Mouse (Mus musculus): Measurements from ENCODE around the gene Prpf38b. TPM values are rescaled to one million over a fixed set of nuclear protein-coding genes. Genes with fewer than 3 reads are reported as not detected.
"Not testable (repeated sequence)": the region's sequence is repeated elsewhere in the genome, so short reads cannot be mapped to it uniquely, and the experiment has no call there.

The Prpf38b gene
- polyA plus RNA-seq, 1 experiment from 2014 or later = 67.1 TPM

GRCm38 (mm10) chr3:108879129-108879528 is 32.4 kb downstream of the Prpf38b start:
- H3K9me3 ChIP-seq = no peaks in the 10 kb centered on the region
- ATAC-seq = 0 out of 2 replicates have a peak, but pooled peaks have one; percentile 17
- 47% methylated on average over 2 of the region's 2 CpGs for WGBS

GRCm38 (mm10) chr3:108870631-108871030 is 40.9 kb downstream of the Prpf38b start:
- whole genome bisulfite sequencing = 91% methylated on average over 6 of the region's 6 CpGs
- no peak overlapping the region for H3K4me3 ChIP-seq (replicated peaks)

More at GRCm38 (mm10) chr3:108879129-108879528, 32.4 kb downstream of the Prpf38b start:
- Histone ChIP-seq H3K4me2 (replicated peaks) (no peak overlapping the region), H3K27me3 (no peaks in the 10 kb centered on the region), H3K4me1 (replicated peaks) (peaks cover 10% of the 10 kb centered on the region), H3K27ac (no peak overlapping the region), H3K9ac (replicated peaks) (no peak overlapping the region), H3K36me3 (no peaks in the 10 kb centered on the region), H3K4me3 (replicated peaks) (no peak overlapping the region)

GRCm38 (mm10) chr3:108867449-108867848 is 44.1 kb downstream of the Prpf38b start:
- ATAC-seq = no peak
- H3K27ac ChIP-seq = no peak overlapping the region
- no peak overlapping the region for H3K9ac ChIP-seq (replicated peaks)
- H3K4me1 ChIP-seq (replicated peaks) = no peaks in the 10 kb centered on the region
- WGBS = 96% methylated on average over 3 of the region's 3 CpGs
- H3K4me2 ChIP-seq (replicated peaks) = no peak overlapping the region
- no peaks in the 10 kb centered on the region for H3K9me3 ChIP-seq
- H3K4me3 ChIP-seq (replicated peaks) = no peak overlapping the region
- H3K36me3 ChIP-seq = no peaks in the 10 kb centered on the region
- no peaks in the 10 kb centered on the region for H3K27me3 ChIP-seq

More at GRCm38 (mm10) chr3:108870631-108871030, 40.9 kb downstream of the Prpf38b start:
- no peak overlapping the region for H3K9ac ChIP-seq (replicated peaks)
- H3K27ac ChIP-seq = no peak overlapping the region
- H3K9me3 ChIP-seq = no peaks in the 10 kb centered on the region
- ATAC-seq = no peak
- H3K4me1 ChIP-seq (replicated peaks) = no peaks in the 10 kb centered on the region
- no peak overlapping the region for H3K4me2 ChIP-seq (replicated peaks)
- no peaks in the 10 kb centered on the region for H3K27me3 ChIP-seq
- no peaks in the 10 kb centered on the region for H3K36me3 ChIP-seq

GRCm38 (mm10) chr3:108865676-108866075 is 45.9 kb downstream of the Prpf38b start:
- WGBS = 93% methylated on average over 3 of the region's 3 CpGs
- Histone ChIP-seq H3K4me3 (replicated peaks) (no peak overlapping the region), H3K9ac (replicated peaks) (no peak overlapping the region), H3K4me2 (replicated peaks) (no peak overlapping the region), H3K4me1 (replicated peaks) (no peaks in the 10 kb centered on the region), H3K9me3 (no peaks in the 10 kb centered on the region), H3K27ac (no peak overlapping the region), H3K27me3 (no peaks in the 10 kb centered on the region), H3K36me3 (no peaks in the 10 kb centered on the region)
- ATAC-seq = no peak

- ATAC-seq = no peak
- H3K27me3 ChIP-seq = no peaks in the 10 kb centered on the region
- no peak overlapping the region for H3K9ac ChIP-seq (replicated peaks)
- H3K36me3 ChIP-seq = no peaks in the 10 kb centered on the region
- no peaks in the 10 kb centered on the region for H3K9me3 ChIP-seq
- H3K4me2 ChIP-seq (replicated peaks) = no peak overlapping the region
- WGBS = 29% methylated on average over 3 of the region's 3 CpGs
- H3K4me3 ChIP-seq (replicated peaks) = no peak overlapping the region
- H3K4me1 ChIP-seq (replicated peaks) = no peaks in the 10 kb centered on the region
- no peak overlapping the region for H3K27ac ChIP-seq
Observed at GRCm38 (mm10) chr3:108865129-108865528, 46.4 kb downstream of the Prpf38b start.

GRCm38 (mm10) chr3:108863091-108863490 is 48.4 kb downstream of the Prpf38b start:
- Histone ChIP-seq H3K4me1 (replicated peaks) (peaks cover 11% of the 10 kb centered on the region), H3K9me3 (no peaks in the 10 kb centered on the region), H3K27me3 (no peaks in the 10 kb centered on the region), H3K4me2 (replicated peaks) (no peak overlapping the region), H3K36me3 (no peaks in the 10 kb centered on the region), H3K4me3 (replicated peaks) (no peak overlapping the region), H3K9ac (replicated peaks) (no peak overlapping the region), H3K27ac (no peak overlapping the region)
- no peak for ATAC-seq
- WGBS = 89% methylated on average over 10 of the region's 10 CpGs

GRCm38 (mm10) chr3:108862282-108862681 is 49.2 kb downstream of the Prpf38b start:
- H3K36me3 ChIP-seq; H3K9ac ChIP-seq (replicated peaks); H3K27ac ChIP-seq; H3K4me2 ChIP-seq (replicated peaks); H3K9me3 ChIP-seq; ATAC-seq; H3K27me3 ChIP-seq; H3K4me3 ChIP-seq (replicated peaks): not testable (repeated sequence)
- H3K4me1 ChIP-seq (replicated peaks) = peaks cover 15% of the 10 kb centered on the region
- WGBS = 92% methylated on average over 4 of the region's 4 CpGs

- Histone ChIP-seq H3K4me2 (replicated peaks) (no peak overlapping the region), H3K4me1 (replicated peaks) (peaks cover 28% of the 10 kb centered on the region), H3K4me3 (replicated peaks) (no peak overlapping the region), H3K9ac (replicated peaks) (no peak overlapping the region), H3K27me3 (no peaks in the 10 kb centered on the region), H3K9me3 (no peaks in the 10 kb centered on the region), H3K27ac (no peak overlapping the region), H3K36me3 (no peaks in the 10 kb centered on the region)
- WGBS = 78% methylated on average over 2 of the region's 2 CpGs
- no peak for ATAC-seq
Observed at GRCm38 (mm10) chr3:108860786-108861185, 50.7 kb downstream of the Prpf38b start.

GRCm38 (mm10) chr3:108858231-108858770 is 53.2 kb downstream of the Prpf38b start:
- WGBS = 15% methylated on average over 7 of the region's 7 CpGs
- H3K27ac ChIP-seq = peak overlapping the region; percentile 54
- ATAC-seq = peak; percentile 94
- peaks cover 34% of the 10 kb centered on the region for H3K4me1 ChIP-seq (replicated peaks)
- H3K4me2 ChIP-seq (replicated peaks) = peak overlapping the region; percentile 5; the same call in 1 of the 2 replicates
- H3K9me3 ChIP-seq = no peaks in the 10 kb centered on the region
- no peak overlapping the region for H3K4me3 ChIP-seq (replicated peaks)
- H3K36me3 ChIP-seq = no peaks in the 10 kb centered on the region
- no peaks in the 10 kb centered on the region for H3K27me3 ChIP-seq
- H3K9ac ChIP-seq (replicated peaks) = no peak overlapping the region

GRCm38 (mm10) chr3:108857714-108858113 is 53.8 kb downstream of the Prpf38b start:
- WGBS = 79% methylated on average over 1 of the region's 1 CpGs
- Histone ChIP-seq H3K9ac (replicated peaks) (no peak overlapping the region), H3K36me3 (no peaks in the 10 kb centered on the region), H3K9me3 (no peaks in the 10 kb centered on the region), H3K4me3 (replicated peaks) (no peak overlapping the region), H3K27me3 (no peaks in the 10 kb centered on the region), H3K4me2 (replicated peaks) (no peak overlapping the region), H3K27ac (peak overlapping the region; percentile 54), H3K4me1 (replicated peaks) (peaks cover 34% of the 10 kb centered on the region)
- ATAC-seq = no peak

GRCm38 (mm10) chr3:108857124-108857470 is 54.4 kb downstream of the Prpf38b start:
- Histone ChIP-seq H3K27ac (no peak overlapping the region), H3K4me3 (replicated peaks) (no peak overlapping the region), H3K9me3 (no peaks in the 10 kb centered on the region), H3K27me3 (no peaks in the 10 kb centered on the region), H3K4me1 (replicated peaks) (peaks cover 34% of the 10 kb centered on the region), H3K4me2 (replicated peaks) (no peak overlapping the region), H3K36me3 (no peaks in the 10 kb centered on the region), H3K9ac (replicated peaks) (no peak overlapping the region)
- 27% methylated on average over 3 of the region's 3 CpGs for WGBS
- no peak for ATAC-seq

GRCm38 (mm10) chr3:108856386-108857123 is 55.0 kb downstream of the Prpf38b start:
- Histone ChIP-seq H3K4me1 (replicated peaks) (peaks cover 34% of the 10 kb centered on the region), H3K9ac (replicated peaks) (no peak overlapping the region), H3K4me2 (replicated peaks) (no peak overlapping the region), H3K27me3 (no peaks in the 10 kb centered on the region), H3K27ac (no peak overlapping the region), H3K9me3 (no peaks in the 10 kb centered on the region), H3K36me3 (no peaks in the 10 kb centered on the region), H3K4me3 (replicated peaks) (no peak overlapping the region)
- no peak for ATAC-seq
- WGBS = 36% methylated on average over 8 of the region's 8 CpGs

All from midbrain, embryonic 13.5 days (tissue).